Mouse (Mus musculus) adrenal gland (tissue): ENCODE results near the gene Efhd2.

Experiments used
- intact Hi-C: fragments of 180-260 bp; cut with DNase I; formaldehyde crosslinking; loops from one replicate; pipeline ENCODE4 v1.15.1; 2025

The Efhd2 gene

DNA sequence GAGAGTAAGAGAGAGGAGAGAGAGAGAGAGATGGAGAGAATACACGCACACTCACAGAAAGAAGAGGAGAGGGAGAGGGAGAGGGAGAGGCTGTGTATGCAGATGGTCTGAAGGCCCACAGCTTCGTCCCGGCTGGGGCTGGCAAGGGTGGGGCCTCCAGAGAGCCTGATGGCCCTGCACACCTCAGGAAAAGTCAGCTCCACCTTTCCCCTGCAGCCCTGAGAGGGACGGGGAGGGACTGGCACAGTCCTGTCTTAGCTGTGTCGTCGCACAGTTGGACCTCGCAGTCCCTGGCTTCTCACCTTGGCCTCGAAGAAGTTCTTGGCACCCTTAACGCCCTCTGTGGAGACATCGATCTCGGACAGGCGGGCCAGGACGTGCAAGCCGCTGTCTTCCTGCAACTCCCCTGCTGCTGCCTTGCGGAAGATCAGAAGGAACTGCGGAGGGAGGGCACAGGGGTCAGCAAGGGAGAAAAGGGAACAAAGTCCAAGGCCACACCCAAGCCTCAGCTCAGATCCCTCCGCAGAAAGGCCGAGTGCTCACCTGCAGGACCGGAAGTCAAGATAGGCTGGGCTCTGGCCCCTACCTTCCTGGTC is 14.4 kb downstream of the Efhd2 start:
- intact Hi-C loops = no loop called here

DNA sequence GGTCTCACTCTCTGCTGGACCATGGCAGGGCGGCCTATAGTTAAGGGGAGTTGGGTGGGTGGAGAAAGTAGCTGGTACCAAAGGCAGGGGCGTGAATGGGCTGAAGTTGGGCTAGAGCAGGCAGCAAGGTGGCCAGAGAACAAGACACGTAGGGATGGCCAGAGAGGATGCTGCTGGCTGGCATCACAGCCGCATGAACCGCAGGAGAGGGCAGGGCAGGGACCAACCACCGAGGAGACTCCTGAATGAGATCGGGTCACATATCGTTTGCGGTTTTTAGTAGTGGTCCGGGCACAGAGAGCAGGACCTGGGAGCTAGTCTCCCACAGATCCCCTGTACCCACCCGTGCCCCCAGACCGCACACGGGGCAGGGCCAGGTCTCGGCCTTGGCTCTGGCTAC is 15.4 kb downstream of the Efhd2 start:
- intact Hi-C loops = loop anchor here (10.0 kb wide), 1 partner anchor 455 kb away; no protein-coding TSS in a partner anchor

DNA sequence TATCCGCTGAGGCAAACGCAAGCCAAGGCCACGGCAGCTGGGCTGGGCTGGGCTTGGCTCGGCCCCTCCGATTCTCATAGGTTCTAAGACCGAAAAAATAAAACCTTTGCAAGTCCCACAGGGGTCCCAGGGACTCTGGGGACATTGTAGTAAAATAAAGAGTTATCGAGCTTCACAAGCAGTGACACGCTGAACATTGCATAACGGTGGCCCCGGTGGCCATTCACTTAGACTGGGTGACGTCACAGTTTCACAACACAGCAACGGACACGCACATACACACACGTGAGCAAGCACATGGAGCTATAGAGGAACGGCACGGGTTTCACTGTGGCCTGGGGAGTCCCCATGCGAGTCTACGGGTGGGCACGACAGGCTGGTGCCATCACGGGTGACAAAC is 16.2 kb downstream of the Efhd2 start:
- intact Hi-C loops = loop anchor here (10.0 kb wide), 1 partner anchor 454 kb away; no protein-coding TSS in a partner anchor

DNA sequence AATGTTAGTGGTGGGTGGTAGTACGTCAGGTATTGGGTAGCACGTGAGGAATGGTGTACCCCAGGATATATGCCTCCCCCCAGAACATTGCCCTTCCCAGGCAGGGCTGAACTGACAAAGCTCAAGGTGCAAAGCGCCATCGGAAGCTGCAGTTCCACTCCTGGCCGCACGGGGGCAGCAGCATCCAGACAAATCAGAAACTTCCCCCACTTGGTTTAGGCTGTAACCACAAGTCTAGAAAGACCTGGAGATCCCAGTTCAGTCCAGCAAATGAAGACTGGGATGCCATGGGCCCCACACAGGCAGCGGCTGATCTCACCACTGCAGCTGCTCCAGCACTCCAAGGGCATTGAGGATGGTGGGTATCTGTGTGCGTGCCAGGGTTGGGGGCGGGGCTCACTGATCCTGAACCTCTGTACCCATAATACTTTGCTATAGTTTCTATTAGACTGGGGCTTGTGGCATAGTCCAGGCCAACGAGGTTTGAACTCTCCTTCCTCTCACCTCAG is 17.2 kb downstream of the Efhd2 start:
- intact Hi-C loops = loop anchor here (1.0 to 10.0 kb wide), 2 partner anchors 101 to 453 kb away; no protein-coding TSS in a partner anchor

DNA sequence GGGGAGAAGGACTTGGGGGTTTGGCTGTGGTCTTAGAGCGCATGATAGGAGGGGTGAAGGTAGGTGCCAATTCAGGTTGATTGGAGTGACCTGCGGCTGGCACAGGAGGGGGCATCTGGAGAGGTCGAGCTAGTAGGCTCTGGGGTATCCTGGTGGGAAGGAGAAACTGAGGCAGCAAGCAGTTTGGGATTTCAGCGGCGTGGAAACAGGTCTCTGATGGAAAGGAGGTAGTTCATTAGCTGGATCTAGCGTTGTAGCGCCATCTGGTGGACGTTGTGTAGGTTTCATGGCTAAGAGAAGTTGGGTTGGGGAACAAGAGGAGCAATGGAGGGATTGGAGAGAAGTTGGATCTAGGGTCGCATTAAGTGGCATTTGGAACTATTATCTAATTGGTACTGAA is 21.3 kb downstream of the Efhd2 start:
- intact Hi-C loops = loop anchor here (5.0 to 10.0 kb wide), 2 partner anchors 46 to 449 kb away; no protein-coding TSS in a partner anchor

DNA sequence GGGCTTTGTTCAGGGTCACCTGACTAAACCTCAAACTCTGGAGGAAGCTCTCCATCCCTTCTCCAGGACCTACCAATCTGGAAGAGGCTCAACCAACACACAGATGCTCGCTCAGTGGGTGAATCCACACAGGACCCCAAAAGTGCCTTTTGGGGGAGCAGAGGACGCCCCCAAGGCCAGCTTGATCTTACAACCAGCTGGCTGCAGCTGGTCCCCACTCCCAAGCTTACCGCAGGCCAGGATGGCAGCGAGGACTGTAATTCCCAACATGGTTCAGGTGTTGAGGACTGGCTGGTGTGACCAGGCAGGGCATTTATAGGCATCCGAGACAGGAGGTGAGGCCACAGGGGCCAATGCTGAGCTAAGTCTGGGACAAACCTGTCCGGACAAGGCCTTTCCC is 28.7 kb downstream of the Efhd2 start, which contains the start of gene Ctrc:
Gene Ctrc, minus strand, starts transcription at position 361 of the 400 bp plus-strand sequence.
- intact Hi-C loops = loop anchor here (5.0 to 10.0 kb wide), 2 partner anchors 229 to 461 kb away; partner anchors contain the start of gene Tmem82

DNA sequence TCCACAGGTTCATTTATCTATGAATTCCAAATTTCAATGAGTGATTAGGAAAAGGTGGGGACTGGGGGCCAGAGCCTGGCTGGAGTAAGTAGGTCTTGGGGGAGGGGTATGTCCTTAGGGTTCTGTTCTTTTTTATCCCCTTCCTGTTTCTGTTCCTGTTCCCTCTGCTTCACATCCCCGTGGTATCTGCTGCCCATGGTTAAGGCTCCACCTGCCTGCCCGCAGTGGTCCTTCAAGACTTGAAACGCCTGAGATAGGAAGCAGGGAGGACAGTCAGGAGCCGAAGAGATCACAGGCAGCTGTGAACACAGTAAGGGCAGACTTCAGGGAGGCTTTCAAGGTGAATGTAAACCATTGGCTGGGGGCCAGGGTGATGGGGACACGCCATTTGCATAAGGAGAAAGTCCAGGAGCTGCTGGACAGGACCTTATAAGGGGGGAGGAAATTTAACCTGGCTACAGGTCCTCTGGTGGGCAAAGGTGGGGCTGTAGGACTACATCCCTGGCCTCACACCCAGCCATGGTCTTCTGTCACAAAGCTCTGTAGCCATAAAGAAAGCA is 40.1 kb downstream of the Efhd2 start:
- intact Hi-C loops = no loop called here

DNA sequence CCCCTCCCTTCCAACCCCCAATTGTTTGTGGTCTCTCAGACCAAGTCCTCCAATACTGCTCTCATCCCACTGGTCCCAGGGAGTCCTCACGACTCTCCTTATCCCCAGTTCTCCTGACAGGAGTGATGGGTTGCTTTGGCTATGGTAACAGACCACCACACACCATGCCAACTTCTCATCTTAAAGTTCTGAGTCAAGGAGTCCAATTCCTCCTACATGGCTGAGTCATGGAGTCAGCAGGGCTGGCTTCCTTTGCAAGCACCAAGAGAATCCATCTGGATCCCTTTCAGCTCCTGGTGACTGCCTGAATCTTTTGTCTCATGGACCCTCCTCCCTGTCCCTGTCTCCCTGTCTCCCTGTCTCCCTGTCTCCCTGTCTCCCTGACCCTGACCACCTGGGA is 40.8 kb downstream of the Efhd2 start:
- intact Hi-C loops = no loop called here

DNA sequence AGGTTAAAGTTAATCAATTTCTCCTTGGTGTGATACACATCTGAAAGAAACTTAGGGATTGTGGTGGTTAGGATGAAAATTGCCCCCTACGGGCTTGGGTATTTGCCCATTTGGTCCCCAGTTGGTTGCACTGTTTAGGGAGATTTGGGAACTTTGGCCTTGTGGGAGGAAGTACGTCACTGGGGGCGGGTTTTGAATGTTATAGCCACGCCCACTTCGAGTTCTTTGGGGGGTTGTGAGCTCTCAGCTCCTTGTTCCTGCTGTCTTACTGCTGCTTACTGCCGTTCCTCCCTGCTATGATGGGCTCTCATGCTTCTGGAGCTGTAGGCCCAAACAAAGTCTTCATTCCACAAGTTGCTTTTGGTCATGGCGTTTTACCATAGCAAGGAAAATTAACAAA is 43.4 kb downstream of the Efhd2 start:
- intact Hi-C loops = no loop called here

DNA sequence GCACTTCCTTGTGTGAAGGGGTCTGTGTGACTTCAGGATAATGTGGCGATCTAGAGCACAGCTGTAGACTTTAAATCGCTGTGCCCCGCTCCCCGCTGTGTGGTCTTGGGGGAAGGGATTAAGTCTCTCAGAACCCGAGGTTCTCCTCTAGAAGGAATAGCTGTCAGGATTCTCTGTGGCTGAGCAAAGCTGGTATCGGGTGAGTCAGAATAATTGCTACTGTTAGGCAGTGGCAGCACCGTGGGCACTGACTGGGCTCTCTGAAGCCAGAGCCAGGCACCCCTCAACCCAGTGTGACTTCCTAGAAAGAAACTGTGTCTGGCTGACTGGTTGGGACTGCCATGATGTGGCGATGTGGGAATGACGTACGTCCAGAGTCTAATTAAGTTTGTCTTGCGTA is 44.3 kb downstream of the Efhd2 start:
- intact Hi-C loops = no loop called here

DNA sequence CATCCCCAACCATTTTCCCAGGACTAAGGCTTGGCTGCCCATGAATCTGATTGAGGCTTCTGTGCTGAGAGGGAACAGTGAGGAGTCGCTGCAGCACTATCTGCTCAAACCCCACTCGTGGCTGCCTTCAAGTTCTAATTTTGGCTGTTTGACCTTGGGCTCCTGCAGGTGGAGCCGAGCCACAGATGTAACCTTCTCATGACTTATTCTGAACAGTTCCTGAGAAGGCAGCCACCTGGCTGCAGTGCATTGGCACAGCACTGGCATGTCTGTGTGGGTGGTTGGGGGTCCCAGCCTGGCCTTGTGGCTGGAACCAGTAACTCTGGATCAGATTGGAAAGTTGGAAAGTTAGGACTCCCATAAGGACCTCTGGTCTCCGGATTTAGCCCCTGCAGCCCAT is 46.5 kb downstream of the Efhd2 start:
- intact Hi-C loops = no loop called here

DNA sequence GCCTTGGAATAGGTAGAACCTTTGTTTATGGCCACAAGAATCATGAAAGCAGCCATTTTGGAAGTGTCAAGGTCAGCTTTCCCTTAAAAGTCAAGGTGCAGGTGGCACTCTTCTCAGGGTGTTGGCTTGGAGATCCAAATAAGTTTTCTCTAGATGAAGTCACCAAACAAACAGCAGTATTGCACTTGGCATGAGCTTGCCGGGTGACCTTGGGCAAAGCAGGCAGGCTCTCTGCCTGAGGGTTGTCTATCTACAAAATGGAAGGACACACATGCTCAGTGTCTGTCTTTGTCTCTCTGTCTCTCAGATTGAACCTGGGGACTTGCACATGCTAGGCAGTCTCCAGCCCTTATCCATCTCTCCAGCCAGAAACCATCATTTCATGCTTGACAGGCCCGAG is 47.3 kb downstream of the Efhd2 start:
- intact Hi-C loops = no loop called here

DNA sequence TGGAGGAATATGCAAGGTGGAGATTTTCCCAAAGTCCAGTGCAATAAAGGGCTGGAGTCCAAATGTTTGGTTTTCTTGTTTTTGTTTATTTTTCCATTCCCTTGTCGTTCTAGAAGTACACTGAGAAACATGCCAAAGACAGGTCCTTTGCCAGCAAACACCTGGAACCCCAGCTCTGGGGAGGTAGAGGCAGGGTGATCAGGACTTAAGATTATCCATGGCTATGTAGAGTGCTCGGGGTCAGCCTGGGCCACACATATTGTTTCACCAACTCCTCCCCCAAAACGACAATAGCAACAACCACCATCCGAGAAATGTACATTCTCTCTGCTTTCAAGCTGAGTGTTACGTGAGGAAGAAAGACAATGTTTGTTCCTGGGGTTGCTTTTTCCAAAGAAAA is 48.7 kb downstream of the Efhd2 start, which contains the start of gene Cela2a:
Gene Cela2a, minus strand, starts transcription at position 101 of the 400 bp plus-strand sequence.
- intact Hi-C loops = no loop called here

DNA sequence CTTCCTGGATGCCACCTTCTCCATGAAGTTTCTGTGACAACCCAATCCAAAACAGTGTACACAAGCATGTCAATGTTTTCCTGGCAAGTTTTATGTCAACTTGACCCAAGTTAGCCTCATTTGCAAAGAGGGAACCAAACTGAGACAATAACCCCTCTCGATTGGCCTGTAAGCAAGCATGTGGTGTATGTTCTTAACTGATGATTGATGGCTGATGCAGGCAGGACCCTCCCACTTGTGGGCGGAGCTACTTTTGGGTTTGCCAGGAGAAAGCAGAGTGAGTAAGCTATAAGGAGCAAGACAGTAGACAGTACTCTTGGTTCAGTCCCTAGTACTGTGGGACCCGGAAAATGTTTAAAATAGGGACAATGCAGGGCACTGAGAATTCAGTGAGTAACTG is 51.7 kb downstream of the Efhd2 start:
- intact Hi-C loops = no loop called here

DNA sequence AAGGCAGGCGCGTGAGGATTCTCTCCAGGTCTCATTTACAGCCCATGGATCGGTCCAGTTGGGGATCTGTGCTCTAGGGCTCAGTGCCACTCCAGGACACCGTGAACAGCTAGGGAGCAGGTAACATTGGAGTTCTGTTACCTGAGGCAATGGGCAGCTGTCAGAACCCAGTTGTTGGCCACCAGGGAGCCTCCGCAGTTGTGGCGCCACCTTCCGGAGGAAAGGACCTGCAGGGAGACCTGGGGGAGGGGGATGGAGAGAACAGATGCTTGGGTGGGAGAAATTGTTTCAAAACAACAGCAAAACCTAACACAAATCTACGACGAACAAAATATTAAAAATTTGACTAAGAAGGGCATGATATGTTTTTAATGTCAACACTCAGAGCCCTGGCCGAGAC is 52.6 kb downstream of the Efhd2 start:
- intact Hi-C loops = no loop called here

DNA sequence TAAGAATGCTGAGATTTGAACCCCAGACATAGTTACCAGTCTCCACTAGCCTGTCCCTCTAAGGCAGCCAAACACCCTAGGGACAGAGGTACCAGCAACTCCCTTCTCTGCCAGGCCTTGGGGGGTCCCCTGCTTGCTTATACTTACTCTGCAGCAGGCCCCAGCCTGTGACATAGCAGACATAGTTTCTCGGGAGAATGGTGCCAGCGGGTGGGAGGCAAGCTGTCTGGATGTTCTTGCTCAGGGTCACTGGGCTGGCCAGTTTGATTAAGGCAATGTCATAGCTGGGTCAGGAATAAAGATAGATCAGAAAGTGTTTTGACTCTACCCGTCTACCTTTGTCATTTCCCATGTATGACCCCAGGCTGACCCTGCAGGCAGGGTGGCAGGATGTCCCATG is 53.5 kb downstream of the Efhd2 start:
- intact Hi-C loops = no loop called here

DNA sequence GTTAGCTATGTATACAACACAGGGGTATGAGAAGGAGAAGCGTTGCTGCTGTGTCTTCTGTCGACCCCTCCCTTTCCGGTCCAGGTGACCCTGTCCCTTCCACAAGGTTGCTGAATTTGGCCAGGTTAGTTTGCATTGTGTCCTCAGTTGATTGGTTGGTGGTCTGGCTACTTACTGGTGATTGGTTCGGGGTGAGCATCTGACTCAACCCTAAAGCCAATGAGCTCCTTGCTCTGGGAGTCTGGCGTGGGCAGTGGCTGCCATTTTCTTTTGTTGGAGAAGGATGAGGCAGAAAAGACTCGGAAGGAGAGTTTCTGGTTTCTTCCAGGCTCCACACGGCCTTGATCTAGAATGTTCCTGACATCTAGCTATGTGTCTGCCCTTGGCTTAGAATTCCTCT is 55.4 kb downstream of the Efhd2 start:
- intact Hi-C loops = no loop called here

DNA sequence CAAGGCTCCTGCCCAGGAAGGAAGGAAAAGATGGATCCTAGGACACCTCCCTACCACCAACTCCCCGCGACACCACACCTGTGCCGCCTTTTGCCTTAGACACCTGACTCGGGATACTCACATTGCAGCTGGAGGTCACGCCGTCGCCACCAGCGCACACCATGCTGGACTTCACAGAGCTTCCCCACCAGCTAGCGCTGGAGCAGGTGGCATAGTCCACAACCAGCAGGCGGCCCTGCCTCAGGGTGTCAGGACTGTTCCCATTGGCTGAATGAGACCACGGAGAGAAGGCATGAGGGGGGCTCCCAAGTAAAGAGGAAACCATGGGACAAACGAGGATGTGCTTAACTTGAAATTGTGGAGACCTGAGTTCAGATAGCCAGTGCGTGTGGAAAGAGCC is 55.9 kb downstream of the Efhd2 start:
- intact Hi-C loops = no loop called here

DNA sequence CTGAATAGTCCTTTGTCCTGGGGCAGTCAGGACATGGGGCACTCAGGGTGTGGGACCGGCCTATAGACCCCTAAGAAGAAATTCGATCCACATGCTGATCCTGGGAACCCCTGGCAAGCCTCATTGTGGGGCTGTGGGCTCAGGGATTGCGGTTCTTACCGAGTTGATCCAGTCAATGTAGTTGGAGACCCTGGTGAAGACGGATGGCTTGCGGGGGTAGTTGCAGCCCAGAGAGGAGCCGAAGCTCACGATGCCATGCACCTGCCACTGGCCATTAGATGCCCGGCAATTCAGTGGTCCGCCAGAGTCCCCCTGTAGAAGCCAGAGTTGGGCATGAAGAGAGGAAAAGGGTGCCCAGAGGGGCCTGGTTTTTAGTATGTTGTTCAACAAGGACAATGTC is 57.0 kb downstream of the Efhd2 start:
- intact Hi-C loops = no loop called here

DNA sequence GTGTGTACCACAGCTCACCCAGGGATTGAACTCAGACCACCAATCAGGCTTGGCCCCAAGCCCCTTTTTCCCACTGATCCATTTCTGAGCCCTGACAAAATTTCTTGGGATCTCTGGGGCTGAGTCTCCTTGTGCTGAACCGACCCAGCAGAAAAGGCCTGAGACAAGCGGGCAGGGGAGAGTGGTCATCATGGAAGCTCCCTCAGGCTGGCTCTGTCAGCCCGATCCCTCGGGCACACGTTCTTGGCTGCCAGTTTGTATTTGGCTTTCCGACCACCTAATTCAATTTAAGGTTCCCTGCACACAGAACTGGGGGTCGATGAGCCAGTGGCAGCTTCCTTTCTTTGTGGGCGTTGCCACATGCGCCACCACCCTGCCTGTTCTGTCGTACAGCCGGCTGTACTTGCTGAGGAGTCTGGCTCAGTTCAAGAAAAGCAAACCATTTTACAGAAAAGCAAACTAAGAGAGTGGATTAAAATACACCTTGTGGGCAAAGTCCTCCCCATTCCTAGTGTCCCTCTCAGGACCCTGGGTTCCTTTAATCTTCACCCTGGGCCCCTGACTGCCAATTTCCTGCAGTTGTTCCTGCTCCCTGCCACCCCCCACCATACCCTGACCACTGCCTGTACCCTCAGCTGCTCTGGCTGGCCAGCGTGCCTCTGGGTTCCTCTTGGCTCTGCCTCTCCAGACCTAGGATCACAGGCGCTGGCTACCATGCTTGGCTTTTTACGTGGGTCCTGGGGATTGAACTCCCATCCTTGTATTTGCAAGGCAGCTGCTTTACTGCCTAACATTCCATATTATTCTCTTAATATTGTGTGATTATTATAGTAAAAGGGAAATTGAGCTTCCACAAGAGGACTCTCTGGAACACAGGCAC is 57.7 kb downstream of the Efhd2 start:
- intact Hi-C loops = no loop called here

DNA sequence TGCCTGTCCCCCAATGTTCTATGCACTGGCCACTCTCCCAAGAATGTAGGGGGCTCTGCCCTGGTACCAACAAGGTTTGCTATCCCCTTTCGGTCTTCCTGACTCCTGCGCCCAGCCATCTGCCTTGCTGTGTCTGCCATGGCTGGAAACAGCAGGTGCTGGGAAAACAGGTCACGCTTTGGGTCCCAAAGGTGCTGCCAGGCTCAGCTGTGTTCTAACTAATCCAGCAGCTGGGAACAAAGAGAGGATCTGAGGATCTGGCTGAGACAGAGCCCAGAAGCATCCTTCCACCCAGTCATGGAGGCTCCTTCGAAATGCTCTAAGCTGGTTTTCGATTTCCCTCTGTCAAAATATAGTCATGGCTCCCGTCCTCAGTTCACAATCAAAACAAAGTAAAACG is 58.5 kb downstream of the Efhd2 start:
- intact Hi-C loops = no loop called here

DNA sequence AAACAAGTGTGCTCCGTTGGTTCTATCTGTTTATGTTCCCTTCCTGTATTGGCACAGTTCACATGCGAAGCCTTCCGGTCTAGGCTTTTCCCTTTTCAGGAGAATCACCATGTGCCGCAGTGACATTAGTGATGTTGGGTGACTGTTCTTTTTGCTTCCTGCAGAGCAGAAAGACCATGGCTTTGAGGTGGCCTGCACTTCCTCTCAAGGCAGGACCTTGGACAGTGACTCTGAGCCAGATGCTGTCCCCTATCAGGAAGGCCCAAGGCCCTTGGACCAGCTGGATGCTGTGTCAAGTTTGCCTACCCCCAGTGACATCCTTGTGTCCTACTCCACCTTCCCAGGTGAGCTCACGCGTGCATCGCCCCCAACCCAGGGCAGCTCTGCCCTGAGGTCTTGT is 63.3 kb downstream of the Efhd2 start:
- intact Hi-C loops = no loop called here
